Mouse (Mus musculus) T-cell, adult 2 months (primary cell): Measurements from ENCODE around the gene Slc17a3.

Experiments used
- DNase-seq: peaks from one replicate; pipeline ENCODE4 v3.0.0; 2022; ENCODE audit warnings: low spot score

The Slc17a3 gene

DNA sequence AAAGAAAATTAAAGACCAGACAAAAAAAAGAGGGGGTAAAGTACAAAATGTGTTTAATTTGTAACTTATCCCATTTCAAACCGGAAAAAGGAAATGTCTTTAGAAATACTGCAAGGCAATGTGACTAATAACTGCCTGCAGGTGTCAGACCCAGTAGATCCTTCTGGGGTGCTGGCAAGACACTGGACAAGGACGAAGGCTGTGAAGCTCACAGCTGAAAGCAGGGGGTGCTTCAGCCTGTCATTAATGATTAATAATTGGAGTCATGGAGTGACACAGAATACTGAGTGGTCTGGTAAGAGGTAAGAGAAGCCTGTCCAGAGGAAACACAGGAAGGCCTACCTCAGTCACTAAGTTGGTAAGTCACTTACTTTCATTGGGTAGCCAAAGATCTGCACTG, at the start of gene Slc17a3:
Gene Slc17a3, plus strand, starts transcription at position 127 of the 400 bp plus-strand sequence.
- no peak for DNase-seq

GRCm38 (mm10) chr13:23792520-23792919, 46.7 kb upstream of the Slc17a3 start:
- peak; percentile 30 for DNase-seq

GRCm38 (mm10) chr13:23799405-23799804, 39.8 kb upstream of the Slc17a3 start:
- no peak for DNase-seq

- DNase-seq, result no peak
These were observed 34.7 kb upstream of the Slc17a3 start for GRCm38 (mm10) chr13:23804532-23804931.

GRCm38 (mm10) chr13:23806422-23807052, 32.7 kb upstream of the Slc17a3 start, which contains the start of gene Slc17a2:
Gene Slc17a2 (plus strand): TSS chr13:23806993.
- no peak for DNase-seq

DNA sequence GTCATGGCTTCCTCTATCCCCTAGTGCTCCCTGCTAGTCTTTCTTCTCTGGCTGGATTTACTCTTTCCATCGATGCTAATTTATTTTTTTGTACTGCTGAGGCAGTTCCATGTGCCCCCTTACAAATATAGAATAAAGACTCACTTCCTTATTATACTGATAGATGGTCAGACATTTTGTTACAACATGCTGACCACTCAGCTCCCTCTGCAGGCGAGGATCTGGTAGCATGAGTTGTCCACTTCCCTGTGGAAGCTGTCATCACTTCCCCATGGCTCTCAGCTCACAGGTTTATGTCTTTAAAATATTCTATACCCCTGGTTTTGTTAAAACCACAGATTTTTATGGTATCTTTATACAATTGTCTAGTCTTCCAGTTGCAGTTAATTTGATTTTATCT, 23.1 kb upstream of the Slc17a3 start:
- no peak for DNase-seq

- no peak for DNase-seq
These were observed 18.9 kb upstream of the Slc17a3 start for GRCm38 (mm10) chr13:23820179-23820940.

DNA sequence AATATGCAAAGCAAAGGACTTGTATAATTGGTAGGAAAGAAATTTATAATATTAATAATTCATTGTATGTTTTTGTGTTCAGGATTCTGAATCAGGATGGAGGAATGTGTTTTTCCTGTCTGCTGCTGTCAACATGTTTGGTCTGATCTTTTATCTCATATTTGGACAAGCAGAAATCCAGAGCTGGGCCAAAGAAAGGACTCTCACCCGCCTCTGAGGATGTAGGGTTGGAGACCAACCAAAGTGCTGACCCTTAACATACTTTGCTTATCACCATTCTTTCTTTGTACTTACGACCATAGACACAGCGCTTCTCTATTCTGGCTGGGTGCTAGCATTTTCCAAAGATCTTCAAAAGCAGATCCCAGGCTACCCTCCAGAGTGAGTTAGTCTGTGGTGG, 17.0 kb upstream of the Slc17a3 start:
- DNase-seq, result no peak

GRCm38 (mm10) chr13:23826606-23827005, 12.6 kb upstream of the Slc17a3 start:
- DNase-seq, result no peak

GRCm38 (mm10) chr13:23833053-23833452, 6.2 kb upstream of the Slc17a3 start:
- no peak for DNase-seq

GRCm38 (mm10) chr13:23834836-23835235, 4.4 kb upstream of the Slc17a3 start:
- DNase-seq, result no peak

- no peak for DNase-seq
These were observed 2.6 kb upstream of the Slc17a3 start for GRCm38 (mm10) chr13:23836630-23837029.

DNA sequence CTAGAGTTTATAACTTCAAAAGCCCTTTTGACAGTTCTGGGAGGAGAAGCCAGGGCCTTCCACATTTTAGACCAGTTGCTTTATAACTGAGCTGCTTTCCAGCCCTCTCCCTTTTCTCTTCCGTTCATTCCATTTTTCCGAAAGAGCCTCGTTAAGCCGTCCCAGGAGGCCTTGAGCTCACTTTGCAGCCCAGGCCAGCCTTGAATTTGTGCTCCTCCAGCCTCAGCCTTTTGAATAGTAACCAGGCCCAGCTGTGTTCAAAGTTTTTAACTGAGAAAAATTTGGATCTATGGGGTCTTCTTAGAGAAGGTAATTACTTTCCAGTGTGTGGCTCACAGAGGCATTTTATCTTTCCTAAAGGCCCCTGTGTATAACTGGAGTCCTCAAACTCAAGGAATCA, 6.6 kb downstream of the Slc17a3 start:
- no peak for DNase-seq

DNA sequence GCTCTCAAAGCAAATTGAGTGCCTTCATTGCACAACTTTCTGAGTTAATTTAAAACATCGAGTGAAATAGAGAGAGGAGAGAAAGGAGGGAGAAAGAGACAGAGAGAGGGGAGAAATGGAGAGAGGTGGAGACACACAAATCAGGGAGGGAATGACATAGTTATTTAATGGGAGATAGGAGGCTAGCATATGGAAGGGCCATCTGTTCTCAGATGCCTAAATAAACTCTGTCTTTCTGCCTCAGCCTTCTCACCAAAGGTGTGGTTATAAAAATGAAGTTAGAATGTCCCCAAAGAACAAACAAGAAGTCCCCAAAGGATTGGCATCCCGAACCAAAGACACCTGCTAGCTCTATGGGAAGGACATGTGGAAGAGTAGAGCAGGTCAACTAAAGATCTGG, 10.1 kb downstream of the Slc17a3 start:
- no peak for DNase-seq

DNA sequence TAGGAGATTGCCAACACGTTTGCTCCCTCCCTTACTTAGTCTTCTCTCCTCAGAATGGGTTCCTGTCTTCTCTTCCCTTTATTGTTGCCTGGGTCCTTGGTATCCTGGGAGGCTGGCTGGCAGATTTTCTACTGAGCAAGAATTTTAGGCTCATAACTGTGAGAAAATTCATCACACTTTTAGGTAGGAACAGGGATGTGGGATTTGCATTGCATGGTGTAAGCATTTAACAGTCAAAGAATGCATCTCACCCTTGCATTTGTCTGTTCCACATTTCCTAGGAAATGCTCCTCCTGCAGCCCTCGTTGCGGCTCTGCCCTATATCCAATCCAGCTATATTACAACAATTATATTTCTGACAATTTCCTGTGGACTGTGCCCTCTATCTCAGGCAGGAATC, 17.2 kb downstream of the Slc17a3 start:
- DNase-seq, result no peak

DNA sequence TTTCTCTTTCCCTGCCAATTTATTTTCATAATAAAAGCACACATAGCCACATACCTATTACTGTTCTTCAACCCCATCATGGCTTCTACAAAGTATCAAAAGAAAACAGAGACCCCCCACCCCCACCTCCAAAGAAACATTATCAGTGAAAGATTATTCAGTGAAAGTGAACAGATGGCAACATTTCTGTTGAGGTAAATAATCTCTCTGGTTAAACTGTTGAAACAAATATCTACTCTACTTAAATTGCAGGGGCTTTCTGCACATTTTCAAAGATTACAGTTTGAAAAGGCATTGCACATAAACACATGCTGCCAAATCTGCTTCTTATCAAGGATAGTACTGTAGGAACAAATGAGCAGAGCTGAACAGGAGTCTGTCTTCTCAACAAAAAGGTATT, 22.6 kb downstream of the Slc17a3 start:
- DNase-seq, result no peak

DNA sequence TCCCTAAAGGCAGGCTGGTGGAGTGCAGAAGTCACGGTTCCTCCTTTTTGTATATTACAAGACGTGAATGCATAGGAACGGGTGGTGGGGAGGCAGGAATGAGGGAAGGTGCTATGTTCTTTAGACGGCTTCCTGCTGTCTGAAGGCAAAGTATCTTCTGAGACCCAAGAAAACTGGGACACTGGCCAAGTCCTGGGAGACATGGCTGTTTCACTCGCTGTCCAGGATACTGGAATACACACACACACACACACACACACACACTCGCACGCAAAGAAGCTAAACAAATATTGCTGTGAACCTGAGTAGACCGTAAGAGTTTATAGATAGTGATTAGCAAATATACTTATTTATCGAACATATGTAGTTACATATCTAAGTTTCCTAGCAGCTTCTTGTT, 25.5 kb downstream of the Slc17a3 start:
- no peak for DNase-seq

DNA sequence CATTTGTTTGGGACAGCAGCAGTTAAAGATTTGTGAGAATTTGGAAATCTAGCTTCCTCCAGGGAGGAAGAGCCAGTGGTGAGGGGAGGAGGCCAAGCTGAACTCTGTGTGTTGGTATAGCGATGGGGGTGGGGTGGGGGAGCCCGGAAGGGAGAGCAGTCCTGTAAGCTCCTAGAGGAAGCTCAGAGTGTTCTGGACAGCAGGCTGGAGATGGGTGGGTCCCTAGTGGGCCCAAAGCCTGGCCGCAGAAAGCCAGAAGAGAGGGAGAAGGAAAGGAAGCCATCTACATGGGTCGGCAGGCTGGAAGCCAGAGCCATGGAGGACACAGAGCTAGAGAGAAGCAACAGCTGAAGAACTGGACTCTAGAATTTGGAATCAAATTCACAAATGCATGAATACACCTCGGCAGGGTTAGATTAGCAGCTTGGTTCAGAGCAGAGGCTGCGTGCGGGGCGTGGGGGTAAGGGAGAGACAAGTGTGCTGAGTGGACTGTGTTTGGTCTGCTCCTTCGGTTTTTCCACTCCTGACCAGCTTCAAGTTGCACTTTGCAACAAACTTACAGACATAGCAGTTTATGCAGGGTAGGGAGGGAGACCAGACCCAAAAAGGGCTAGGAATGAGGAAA, 27.0 kb downstream of the Slc17a3 start:
- no peak for DNase-seq

- no peak for DNase-seq
These were observed 27.8 kb downstream of the Slc17a3 start for GRCm38 (mm10) chr13:23867000-23867399.

- DNase-seq, result no peak
These were observed 28.2 kb downstream of the Slc17a3 start, which contains the start of gene Slc17a1 for GRCm38 (mm10) chr13:23867405-23867804. Gene Slc17a1 (plus strand): TSS chr13:23867750.

- no peak for DNase-seq
These were observed 29.7 kb downstream of the Slc17a3 start for GRCm38 (mm10) chr13:23868790-23869533.

GRCm38 (mm10) chr13:23869996-23870395, 30.8 kb downstream of the Slc17a3 start:
- DNase-seq, result no peak
